Mouse (Mus musculus): ENCODE measurements around the gene Reln.

- TF ChIP-seq CTCF (conservative IDR thresholded peaks at IDR 0.05; ENCODE audit: low read length), result peak; percentile 93
- TF ChIP-seq POU5F1 (IDR thresholded peaks at IDR 0.05; ENCODE audit: borderline replicate concordance, low read length), result no peak
- no peak for TF ChIP-seq NANOG (IDR thresholded peaks at IDR 0.05; ENCODE audit: borderline replicate concordance, low read length)
These were observed 428.5 kb downstream of the Reln start for GRCm38 (mm10) chr5:21915973-21916372.
